Mouse (Mus musculus): ENCODE data around the gene Faah. TPM values are rescaled to one million over a fixed set of nuclear protein-coding genes. Genes with fewer than 3 reads are reported as not detected.
A peak's percentile ranks its signal among the peaks of the same experiment; 100 is the strongest.

Faah gene
- polyA plus RNA-seq, 1 experiment from 2014 or later, result 8.3 TPM

DNA sequence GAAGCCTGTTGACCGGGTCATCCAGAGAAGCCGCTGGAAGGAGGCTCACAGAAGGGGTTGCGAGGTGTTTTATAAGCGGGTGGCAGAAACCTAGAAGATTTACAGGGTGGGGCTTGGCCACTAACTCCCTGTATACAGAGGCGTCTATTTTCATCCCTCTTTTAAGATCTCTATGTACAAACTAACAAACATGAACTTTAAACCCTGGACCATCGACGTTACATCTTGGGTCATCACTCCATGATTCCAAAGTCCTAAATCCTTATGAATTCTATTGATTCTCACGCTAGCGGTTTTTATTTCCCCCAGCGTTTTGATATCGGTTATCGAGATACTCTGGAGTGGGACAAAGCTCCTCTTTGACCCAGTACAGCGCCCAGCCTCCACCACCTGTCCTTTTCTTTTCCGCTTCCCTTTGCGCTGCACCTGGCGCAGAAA is 845 bp downstream of the Faah start:
- H3K4me3 ChIP-seq (ENCODE audit: low read depth, low read length), result peak overlapping the region; percentile 47
- H3K4me2 ChIP-seq (replicated peaks; ENCODE audit: low read depth, low read length), result peak overlapping the region; percentile 84
- no peak overlapping the region for H3K27ac ChIP-seq (ENCODE audit: low read length)
- no peaks in the 10 kb centered on the region for H3K36me3 ChIP-seq (ENCODE audit: control insufficient read depth, insufficient read depth, low read length)
- H3K4me1 ChIP-seq (ENCODE audit: control insufficient read depth, insufficient read depth, low read length), result no peaks in the 10 kb centered on the region
- no peaks in the 10 kb centered on the region for H3K9me3 ChIP-seq (ENCODE audit: control insufficient read depth, low read depth, low read length)
- WGBS, result 9% methylated on average over 16 of the region's 16 CpGs
- peaks cover 9% of the 10 kb centered on the region for H3K27me3 ChIP-seq (ENCODE audit: control insufficient read depth, insufficient read depth, low read length)
- ATAC-seq (ENCODE audit: insufficient number of reproducible peaks, insufficient read depth, low FRiP score, low read depth), result no peak
- peak overlapping the region; percentile 28; the same call in 1 of the 2 replicates for H3K9ac ChIP-seq (replicated peaks; ENCODE audit: low read depth, low read length)

DNA sequence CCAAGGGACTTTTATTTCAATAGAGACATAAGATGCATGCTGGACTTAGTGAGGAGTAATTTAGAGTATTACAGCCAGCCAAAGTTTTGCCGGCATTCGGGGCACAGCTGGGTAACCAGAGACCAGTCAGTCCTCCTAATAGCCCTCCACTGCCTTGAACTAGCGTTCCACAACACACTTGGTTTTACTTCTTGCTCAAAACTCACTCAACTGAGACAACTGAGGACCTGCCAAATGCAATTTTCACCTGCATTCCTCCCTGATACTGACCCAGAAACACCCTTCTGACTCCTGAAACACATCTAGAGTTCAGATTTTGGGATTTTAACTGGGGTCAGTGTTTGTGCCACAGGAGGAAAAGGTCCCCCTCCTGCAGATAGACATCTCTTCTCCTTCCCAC is 1.3 kb downstream of the Faah start:
- Histone ChIP-seq H3K9ac (replicated peaks; ENCODE audit: low read depth, low read length) (no peak overlapping the region), H3K4me3 (ENCODE audit: low read depth, low read length) (peak overlapping the region; percentile 47; the same call in 1 of the 2 replicates), H3K27ac (ENCODE audit: low read length) (no peak overlapping the region), H3K36me3 (ENCODE audit: control insufficient read depth, insufficient read depth, low read length) (no peaks in the 10 kb centered on the region), H3K4me2 (replicated peaks; ENCODE audit: low read depth, low read length) (peak overlapping the region; percentile 84), H3K4me1 (ENCODE audit: control insufficient read depth, insufficient read depth, low read length) (no peaks in the 10 kb centered on the region), H3K9me3 (ENCODE audit: control insufficient read depth, low read depth, low read length) (no peaks in the 10 kb centered on the region), H3K27me3 (ENCODE audit: control insufficient read depth, insufficient read depth, low read length) (peaks cover 9% of the 10 kb centered on the region)
- 63% methylated on average over 3 of the region's 3 CpGs for WGBS
- ATAC-seq (ENCODE audit: insufficient number of reproducible peaks, insufficient read depth, low FRiP score, low read depth), result no peak

DNA sequence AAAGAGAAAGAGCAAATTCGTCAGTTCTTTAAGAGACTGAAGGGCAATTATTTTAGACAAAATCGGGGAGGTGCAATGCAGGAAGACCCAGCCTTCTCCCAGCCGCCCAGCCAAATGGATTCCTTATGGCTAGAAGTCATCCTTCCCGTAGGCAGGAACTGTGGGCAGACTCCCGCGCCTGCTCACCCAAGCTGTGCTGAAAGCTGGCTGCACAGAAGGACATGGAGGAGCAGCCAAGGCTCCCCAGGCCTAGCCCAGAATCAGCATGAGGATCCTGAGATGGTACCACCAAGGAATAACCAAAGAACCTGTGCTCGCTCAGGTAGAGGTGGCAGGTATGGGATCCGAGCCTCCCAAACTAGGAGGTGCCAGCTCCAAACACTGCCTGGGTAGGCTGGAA is 1.7 kb downstream of the Faah start:
- Histone ChIP-seq H3K4me1 (ENCODE audit: control insufficient read depth, insufficient read depth, low read length) (no peaks in the 10 kb centered on the region), H3K9me3 (ENCODE audit: control insufficient read depth, low read depth, low read length) (no peaks in the 10 kb centered on the region), H3K4me2 (replicated peaks; ENCODE audit: low read depth, low read length) (no peak overlapping the region), H3K27me3 (ENCODE audit: control insufficient read depth, insufficient read depth, low read length) (peaks cover 9% of the 10 kb centered on the region), H3K9ac (replicated peaks; ENCODE audit: low read depth, low read length) (no peak overlapping the region), H3K27ac (ENCODE audit: low read length) (no peak overlapping the region), H3K4me3 (ENCODE audit: low read depth, low read length) (no peak overlapping the region), H3K36me3 (ENCODE audit: control insufficient read depth, insufficient read depth, low read length) (no peaks in the 10 kb centered on the region)
- 69% methylated on average over 8 of the region's 8 CpGs for WGBS
- no peak for ATAC-seq (ENCODE audit: insufficient number of reproducible peaks, insufficient read depth, low FRiP score, low read depth)

DNA sequence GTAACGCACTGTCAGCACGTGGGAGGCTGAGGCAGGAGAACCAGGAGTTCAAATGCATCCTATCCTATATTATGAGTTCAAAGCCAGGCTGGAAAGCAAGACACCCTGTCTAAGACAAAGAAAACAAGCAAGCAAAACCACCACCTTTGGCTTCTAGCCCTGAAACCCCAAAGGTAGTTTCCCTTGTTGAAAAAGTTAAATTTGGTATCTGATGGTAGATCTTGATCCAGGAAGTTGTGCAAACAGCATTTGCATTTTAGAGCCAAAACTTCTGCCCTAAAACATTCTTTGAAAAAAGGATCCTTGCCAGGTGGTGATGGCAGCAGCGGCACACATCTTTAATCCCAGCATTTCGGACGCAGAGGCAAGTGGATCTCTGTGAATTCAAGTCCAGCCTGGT is 2.2 kb downstream of the Faah start:
- Histone ChIP-seq H3K4me2 (replicated peaks; ENCODE audit: low read depth, low read length) (no peak overlapping the region), H3K36me3 (ENCODE audit: control insufficient read depth, insufficient read depth, low read length) (no peaks in the 10 kb centered on the region), H3K4me1 (ENCODE audit: control insufficient read depth, insufficient read depth, low read length) (no peaks in the 10 kb centered on the region), H3K27ac (ENCODE audit: low read length) (no peak overlapping the region), H3K4me3 (ENCODE audit: low read depth, low read length) (no peak overlapping the region), H3K27me3 (ENCODE audit: control insufficient read depth, insufficient read depth, low read length) (peaks cover 9% of the 10 kb centered on the region), H3K9ac (replicated peaks; ENCODE audit: low read depth, low read length) (no peak overlapping the region), H3K9me3 (ENCODE audit: control insufficient read depth, low read depth, low read length) (no peaks in the 10 kb centered on the region)
- WGBS, result 83% methylated on average over 5 of the region's 5 CpGs
- ATAC-seq (ENCODE audit: insufficient number of reproducible peaks, insufficient read depth, low FRiP score, low read depth), result no peak

DNA sequence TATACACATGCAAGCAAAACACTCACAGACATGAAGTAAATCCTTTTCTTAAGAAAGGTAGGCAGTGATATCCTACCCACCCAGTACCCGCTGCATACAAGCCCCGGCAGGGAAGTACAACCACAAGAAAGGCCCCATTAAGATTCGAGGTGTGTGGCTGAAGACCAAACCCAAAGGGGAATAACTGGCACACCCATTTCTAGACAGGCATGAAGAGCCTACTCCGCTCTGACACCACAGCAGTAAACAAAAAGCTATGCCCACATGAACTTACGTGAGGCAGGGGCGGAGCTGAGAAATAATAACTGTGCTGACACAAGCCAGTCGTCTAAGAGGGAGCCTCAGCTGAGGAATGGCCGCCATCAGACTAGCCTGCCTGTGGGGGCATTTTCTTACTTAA is 7.5 kb downstream of the Faah start:
- ATAC-seq (ENCODE audit: insufficient number of reproducible peaks, insufficient read depth, low FRiP score, low read depth), result no peak
- H3K9me3 ChIP-seq (ENCODE audit: control insufficient read depth, low read depth, low read length), result no peaks in the 10 kb centered on the region
- H3K36me3 ChIP-seq (ENCODE audit: control insufficient read depth, insufficient read depth, low read length), result no peaks in the 10 kb centered on the region
- no peak overlapping the region for H3K9ac ChIP-seq (replicated peaks; ENCODE audit: low read depth, low read length)
- WGBS, result 67% methylated on average over 8 of the region's 8 CpGs
- no peaks in the 10 kb centered on the region for H3K27me3 ChIP-seq (ENCODE audit: control insufficient read depth, insufficient read depth, low read length)
- H3K4me3 ChIP-seq (ENCODE audit: low read depth, low read length), result no peak overlapping the region
- no peak overlapping the region for H3K27ac ChIP-seq (ENCODE audit: low read length)
- no peaks in the 10 kb centered on the region for H3K4me1 ChIP-seq (ENCODE audit: control insufficient read depth, insufficient read depth, low read length)
- no peak overlapping the region for H3K4me2 ChIP-seq (replicated peaks; ENCODE audit: low read depth, low read length)

DNA sequence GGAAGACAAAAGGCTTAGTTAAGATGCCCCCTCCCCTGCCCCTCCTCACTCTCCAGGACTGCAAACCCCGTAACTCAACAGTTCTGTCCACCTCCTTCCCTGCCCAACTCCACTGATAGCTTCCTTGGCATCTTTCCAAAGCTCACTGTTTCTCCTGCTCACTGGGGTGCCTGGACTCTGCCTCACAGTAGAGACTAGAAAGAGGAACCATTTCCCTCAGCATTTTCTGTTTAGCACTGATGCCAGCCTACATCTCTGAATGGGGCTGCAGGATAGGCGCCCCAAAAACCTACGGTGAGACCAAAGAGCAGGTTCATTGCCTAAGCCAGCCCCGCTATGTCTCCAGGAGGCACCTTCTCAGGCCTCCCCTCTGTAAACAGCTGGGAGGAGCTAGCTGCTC is 16.5 kb downstream of the Faah start:
- no peak overlapping the region for H3K4me3 ChIP-seq (ENCODE audit: low read depth, low read length)
- no peak overlapping the region for H3K9ac ChIP-seq (replicated peaks; ENCODE audit: low read depth, low read length)
- H3K9me3 ChIP-seq (ENCODE audit: control insufficient read depth, low read depth, low read length), result no peaks in the 10 kb centered on the region
- 68% methylated on average over 4 of the region's 4 CpGs for WGBS
- no peaks in the 10 kb centered on the region for H3K4me1 ChIP-seq (ENCODE audit: control insufficient read depth, insufficient read depth, low read length)
- ATAC-seq (ENCODE audit: insufficient number of reproducible peaks, insufficient read depth, low FRiP score, low read depth), result no peak
- no peaks in the 10 kb centered on the region for H3K27me3 ChIP-seq (ENCODE audit: control insufficient read depth, insufficient read depth, low read length)
- H3K27ac ChIP-seq (ENCODE audit: low read length), result no peak overlapping the region
- H3K36me3 ChIP-seq (ENCODE audit: control insufficient read depth, insufficient read depth, low read length), result no peaks in the 10 kb centered on the region
- H3K4me2 ChIP-seq (replicated peaks; ENCODE audit: low read depth, low read length), result no peak overlapping the region

DNA sequence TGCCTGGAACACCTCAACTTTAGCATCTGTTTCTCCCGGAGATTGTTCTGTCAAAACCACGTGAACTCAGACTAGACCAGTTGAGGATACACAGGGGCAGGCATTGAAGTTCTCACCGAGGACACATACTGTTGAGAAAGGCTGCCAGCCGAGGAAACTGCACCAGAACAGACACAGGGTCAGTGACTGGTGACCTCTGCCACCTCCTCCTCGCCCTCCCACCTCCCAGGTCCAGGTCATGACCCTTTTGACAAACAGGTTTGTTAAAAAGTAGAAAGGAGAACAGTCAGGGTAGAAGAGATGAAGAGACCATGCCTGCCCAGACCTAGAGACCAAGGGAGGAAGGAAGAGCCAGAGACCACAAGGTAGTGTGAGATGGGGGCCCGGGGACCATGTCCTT is 17.1 kb downstream of the Faah start:
- Histone ChIP-seq H3K9me3 (ENCODE audit: control insufficient read depth, low read depth, low read length) (no peaks in the 10 kb centered on the region), H3K4me1 (ENCODE audit: control insufficient read depth, insufficient read depth, low read length) (no peaks in the 10 kb centered on the region), H3K27me3 (ENCODE audit: control insufficient read depth, insufficient read depth, low read length) (no peaks in the 10 kb centered on the region), H3K4me3 (ENCODE audit: low read depth, low read length) (no peak overlapping the region), H3K9ac (replicated peaks; ENCODE audit: low read depth, low read length) (no peak overlapping the region), H3K27ac (ENCODE audit: low read length) (no peak overlapping the region), H3K36me3 (ENCODE audit: control insufficient read depth, insufficient read depth, low read length) (no peaks in the 10 kb centered on the region), H3K4me2 (replicated peaks; ENCODE audit: low read depth, low read length) (no peak overlapping the region)
- WGBS, result 45% methylated on average over 6 of the region's 6 CpGs
- no peak for ATAC-seq (ENCODE audit: insufficient number of reproducible peaks, insufficient read depth, low FRiP score, low read depth)

DNA sequence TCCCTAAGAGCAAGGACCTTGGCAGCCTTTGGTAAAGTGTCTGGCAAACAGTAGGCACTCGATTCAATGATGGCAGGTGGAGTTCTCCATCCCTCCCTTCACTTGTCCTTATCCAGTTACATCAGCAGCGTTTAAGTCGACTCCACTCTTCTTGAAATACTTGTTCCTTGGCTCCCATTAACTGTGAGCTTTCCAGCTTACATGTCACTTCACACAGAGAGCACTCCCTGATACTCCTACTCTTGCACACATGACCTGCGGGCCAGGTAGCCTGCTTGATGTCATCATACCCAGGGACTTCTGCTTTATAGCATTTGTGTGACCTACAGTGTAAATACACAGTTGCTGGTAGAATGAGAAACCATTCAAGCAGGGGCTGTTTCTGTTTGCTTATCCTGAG is 21.0 kb downstream of the Faah start:
- H3K9me3 ChIP-seq (ENCODE audit: control insufficient read depth, low read depth, low read length), result no peaks in the 10 kb centered on the region
- H3K36me3 ChIP-seq (ENCODE audit: control insufficient read depth, insufficient read depth, low read length), result no peaks in the 10 kb centered on the region
- H3K9ac ChIP-seq (replicated peaks; ENCODE audit: low read depth, low read length), result no peak overlapping the region
- H3K27me3 ChIP-seq (ENCODE audit: control insufficient read depth, insufficient read depth, low read length), result no peaks in the 10 kb centered on the region
- H3K4me3 ChIP-seq (ENCODE audit: low read depth, low read length), result no peak overlapping the region
- no peaks in the 10 kb centered on the region for H3K4me1 ChIP-seq (ENCODE audit: control insufficient read depth, insufficient read depth, low read length)
- no peak for ATAC-seq (ENCODE audit: insufficient number of reproducible peaks, insufficient read depth, low FRiP score, low read depth)
- H3K27ac ChIP-seq (ENCODE audit: low read length), result no peak overlapping the region
- H3K4me2 ChIP-seq (replicated peaks; ENCODE audit: low read depth, low read length), result no peak overlapping the region
- 58% methylated on average over 4 of the region's 4 CpGs for WGBS

DNA sequence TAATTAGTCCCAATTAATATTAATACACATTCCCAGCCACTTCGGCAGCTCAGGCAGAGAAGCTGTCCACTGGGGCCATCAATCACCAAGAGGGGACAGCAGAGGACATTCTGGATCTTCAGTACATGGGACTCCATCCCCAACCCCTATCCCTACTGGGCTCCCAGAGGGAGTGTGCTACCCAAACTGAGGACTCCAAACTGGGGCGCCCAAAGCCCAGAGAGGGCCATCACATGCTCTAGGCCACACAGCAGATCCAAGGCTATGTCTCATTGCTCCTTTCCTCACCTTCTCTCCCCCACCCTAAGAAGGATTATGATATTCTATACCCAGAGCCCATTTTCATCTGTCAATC is 22.4 kb downstream of the Faah start:
- no peak for ATAC-seq (ENCODE audit: insufficient number of reproducible peaks, insufficient read depth, low FRiP score, low read depth)
- Histone ChIP-seq H3K27ac (ENCODE audit: low read length) (no peak overlapping the region), H3K36me3 (ENCODE audit: control insufficient read depth, insufficient read depth, low read length) (no peaks in the 10 kb centered on the region), H3K4me2 (replicated peaks; ENCODE audit: low read depth, low read length) (no peak overlapping the region), H3K4me1 (ENCODE audit: control insufficient read depth, insufficient read depth, low read length) (no peaks in the 10 kb centered on the region), H3K9ac (replicated peaks; ENCODE audit: low read depth, low read length) (no peak overlapping the region), H3K27me3 (ENCODE audit: control insufficient read depth, insufficient read depth, low read length) (no peaks in the 10 kb centered on the region), H3K9me3 (ENCODE audit: control insufficient read depth, low read depth, low read length) (no peaks in the 10 kb centered on the region), H3K4me3 (ENCODE audit: low read depth, low read length) (no peak overlapping the region)
- 63% methylated on average over 2 of the region's 2 CpGs for WGBS
